Mouse (Mus musculus): ENCODE measurements around the gene Yae1d1. TPM values are rescaled to one million over a fixed set of nuclear protein-coding genes. Genes with fewer than 3 reads are reported as not detected.
A peak's percentile ranks its signal among the peaks of the same experiment; 100 is the strongest.
"Not testable (repeated sequence)": the region's sequence is repeated elsewhere in the genome, so short reads cannot be mapped to it uniquely, and the experiment has no call there.

Yae1d1 gene
- polyA plus RNA-seq, 1 experiment: 18.8 TPM

DNA sequence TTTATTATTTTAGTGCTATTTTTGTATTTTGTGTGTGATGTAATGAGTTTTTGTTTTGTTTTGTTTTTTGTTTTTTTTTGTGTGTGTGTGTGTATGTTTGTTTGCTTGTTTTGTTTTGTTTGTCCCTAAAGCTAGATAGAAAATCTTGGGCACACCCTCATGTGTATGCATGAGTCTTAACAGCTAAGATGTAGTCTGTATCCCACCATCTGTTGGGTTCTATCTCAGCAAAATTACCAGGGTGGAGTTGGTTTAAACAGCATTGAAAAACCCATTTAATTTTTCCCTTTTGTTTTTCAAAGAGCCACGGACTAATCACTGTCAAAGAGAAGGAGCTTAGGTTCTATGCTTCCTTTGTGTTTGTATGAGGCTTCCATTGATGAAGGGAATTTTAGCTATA lies 38.9 kb downstream of the Yae1d1 start:
- Histone ChIP-seq H3K4me1 (ENCODE audit: control insufficient read depth, insufficient read depth, low read length) (no peaks in the 10 kb centered on the region; the same call in 1 of the 2 replicates), H3K27me3 (ENCODE audit: control insufficient read depth, insufficient read depth, low read length) (no peaks in the 10 kb centered on the region), H3K27ac (ENCODE audit: control insufficient read depth, insufficient read depth, low read depth, low read length) (no peak overlapping the region), H3K36me3 (ENCODE audit: control insufficient read depth, insufficient read depth, low read length) (no peaks in the 10 kb centered on the region), H3K4me3 (ENCODE audit: control insufficient read depth, low read depth, low read length) (no peak overlapping the region)
- TF ChIP-seq CTCF (IDR thresholded peaks at IDR 0.05; ENCODE audit: control insufficient read depth, insufficient read depth, insufficient replicate concordance, low read depth, low read length) (no peak), POLR2A (IDR thresholded peaks at IDR 0.05; ENCODE audit: control insufficient read depth, low read depth, low read length) (no peak)

- not testable (repeated sequence) for H3K27ac ChIP-seq (ENCODE audit: control insufficient read depth, insufficient read depth, low read depth, low read length); H3K4me1 ChIP-seq (ENCODE audit: control insufficient read depth, insufficient read depth, low read length); H3K27me3 ChIP-seq (ENCODE audit: control insufficient read depth, insufficient read depth, low read length); H3K36me3 ChIP-seq (ENCODE audit: control insufficient read depth, insufficient read depth, low read length); H3K4me3 ChIP-seq (ENCODE audit: control insufficient read depth, low read depth, low read length)
Observed at GRCm38 (mm10) chr13:17950581-17950980, 42.6 kb downstream of the Yae1d1 start.

- Histone ChIP-seq H3K27ac (ENCODE audit: control insufficient read depth, insufficient read depth, low read depth, low read length) (no peak overlapping the region), H3K4me1 (ENCODE audit: control insufficient read depth, insufficient read depth, low read length) (no peaks in the 10 kb centered on the region; the same call in 1 of the 2 replicates), H3K27me3 (ENCODE audit: control insufficient read depth, insufficient read depth, low read length) (no peaks in the 10 kb centered on the region), H3K4me3 (ENCODE audit: control insufficient read depth, low read depth, low read length) (peak overlapping the region; percentile 62), H3K36me3 (ENCODE audit: control insufficient read depth, insufficient read depth, low read length) (no peaks in the 10 kb centered on the region)
- TF ChIP-seq CTCF (IDR thresholded peaks at IDR 0.05; ENCODE audit: control insufficient read depth, insufficient read depth, insufficient replicate concordance, low read depth, low read length) (no peak), POLR2A (IDR thresholded peaks at IDR 0.05; ENCODE audit: control insufficient read depth, low read depth, low read length) (no peak)
Observed at GRCm38 (mm10) chr13:17949555-17949954, 43.6 kb downstream of the Yae1d1 start.

DNA sequence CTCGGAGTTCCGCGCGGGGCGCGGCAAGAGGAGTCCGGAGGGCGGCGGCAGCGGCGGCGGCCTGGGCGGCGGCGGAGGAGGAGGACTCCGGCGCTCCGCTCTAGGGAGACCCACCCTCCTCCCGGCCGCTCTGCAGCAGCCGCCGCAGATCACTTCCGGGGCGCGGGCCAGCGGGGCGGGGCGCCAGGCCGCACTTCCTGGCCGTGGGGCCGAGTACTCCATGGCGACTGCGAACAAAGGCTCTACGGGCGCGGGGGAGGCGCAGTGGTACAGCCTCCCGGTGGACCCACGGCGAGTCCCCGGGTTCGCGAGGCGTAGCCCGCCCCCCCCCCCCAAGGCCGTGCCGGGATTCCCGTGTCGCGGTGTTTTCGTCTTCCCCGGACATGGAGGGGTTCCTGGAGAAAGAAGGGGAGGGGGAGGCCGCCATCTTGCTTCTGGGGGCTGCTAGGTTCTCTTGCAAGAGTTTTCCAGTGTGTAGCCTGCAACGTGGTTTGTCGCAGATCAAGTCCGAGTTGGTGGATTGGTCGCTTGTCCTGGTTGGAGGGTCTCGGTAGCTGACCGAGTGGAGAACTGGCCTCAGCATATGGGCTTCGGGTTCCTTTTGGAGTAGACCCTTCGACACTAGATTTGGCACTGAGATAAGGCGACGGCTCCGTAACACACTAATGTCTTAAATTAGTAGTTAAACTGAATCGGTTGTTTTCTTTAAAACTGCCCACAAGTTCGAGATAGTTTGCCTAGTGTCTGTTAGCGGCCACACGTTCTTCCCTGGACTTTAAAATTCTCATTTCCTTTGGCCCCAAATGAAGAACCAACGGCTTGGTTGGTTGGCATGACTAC lies 48.9 kb downstream of the Yae1d1 start, which contains the start of gene Rala:
Gene Rala, minus strand, starts transcription at position 162 of the 840 bp plus-strand sequence.
- TF ChIP-seq POLR2A (IDR thresholded peaks at IDR 0.05; ENCODE audit: control insufficient read depth, low read depth, low read length) (peak; percentile 92), CTCF (IDR thresholded peaks at IDR 0.05; ENCODE audit: control insufficient read depth, insufficient read depth, insufficient replicate concordance, low read depth, low read length) (no peak)
- Histone ChIP-seq H3K4me1 (ENCODE audit: control insufficient read depth, insufficient read depth, low read length) (peaks cover 3% of the 10 kb centered on the region; the same call in 1 of the 2 replicates), H3K4me3 (ENCODE audit: control insufficient read depth, low read depth, low read length) (peak within 1 kb of the TSS; percentile 81), H3K27ac (ENCODE audit: control insufficient read depth, insufficient read depth, low read depth, low read length) (peak within 1 kb of the TSS; percentile 72), H3K36me3 (ENCODE audit: control insufficient read depth, insufficient read depth, low read length) (no peaks in the 10 kb centered on the region), H3K27me3 (ENCODE audit: control insufficient read depth, insufficient read depth, low read length) (no peaks in the 10 kb centered on the region)

- no peaks in the 10 kb centered on the region for H3K36me3 ChIP-seq (ENCODE audit: control insufficient read depth, insufficient read depth, low read length)
- H3K4me1 ChIP-seq (ENCODE audit: control insufficient read depth, insufficient read depth, low read length): peaks cover 3% of the 10 kb centered on the region; the same call in 1 of the 2 replicates
- TF ChIP-seq CTCF (IDR thresholded peaks at IDR 0.05; ENCODE audit: control insufficient read depth, insufficient read depth, insufficient replicate concordance, low read depth, low read length) (no peak), POLR2A (IDR thresholded peaks at IDR 0.05; ENCODE audit: control insufficient read depth, low read depth, low read length) (no peak)
- H3K27me3 ChIP-seq (ENCODE audit: control insufficient read depth, insufficient read depth, low read length): no peaks in the 10 kb centered on the region
- peak overlapping the region; percentile 72 for H3K27ac ChIP-seq (ENCODE audit: control insufficient read depth, insufficient read depth, low read depth, low read length)
- peak overlapping the region; percentile 81 for H3K4me3 ChIP-seq (ENCODE audit: control insufficient read depth, low read depth, low read length)
Observed at GRCm38 (mm10) chr13:17943306-17944077, 49.7 kb downstream of the Yae1d1 start.

- Histone ChIP-seq H3K36me3 (ENCODE audit: control insufficient read depth, insufficient read depth, low read length) (no peaks in the 10 kb centered on the region), H3K4me1 (ENCODE audit: control insufficient read depth, insufficient read depth, low read length) (peaks cover 3% of the 10 kb centered on the region; the same call in 1 of the 2 replicates), H3K4me3 (ENCODE audit: control insufficient read depth, low read depth, low read length) (no peak overlapping the region), H3K27me3 (ENCODE audit: control insufficient read depth, insufficient read depth, low read length) (no peaks in the 10 kb centered on the region), H3K27ac (ENCODE audit: control insufficient read depth, insufficient read depth, low read depth, low read length) (no peak overlapping the region)
- TF ChIP-seq POLR2A (IDR thresholded peaks at IDR 0.05; ENCODE audit: control insufficient read depth, low read depth, low read length) (no peak), CTCF (IDR thresholded peaks at IDR 0.05; ENCODE audit: control insufficient read depth, insufficient read depth, insufficient replicate concordance, low read depth, low read length) (no peak)
Observed at GRCm38 (mm10) chr13:17942338-17942737, 50.8 kb downstream of the Yae1d1 start.

Other genes starting within 250 kb of the Yae1d1 start
- gene Cdk13, start 188.3 kb downstream of the Yae1d1 start, polyA plus RNA-seq (2012; rRNA removed): 26.3 and 30.0 TPM in 2 replicates
- gene Rala, start 49.1 kb downstream of the Yae1d1 start, polyA plus RNA-seq (2012; rRNA removed): 22.2 and 23.2 TPM in 2 replicates

Data from testis, adult 2 months (tissue).